Mouse (Mus musculus): ENCODE measurements around the gene Bud23. TPM values are rescaled to one million over a fixed set of nuclear protein-coding genes. Genes with fewer than 3 reads are reported as not detected.

Gene Bud23
- polyA plus RNA-seq, 1 experiment from 2014 or later = 38.3 TPM

DNA sequence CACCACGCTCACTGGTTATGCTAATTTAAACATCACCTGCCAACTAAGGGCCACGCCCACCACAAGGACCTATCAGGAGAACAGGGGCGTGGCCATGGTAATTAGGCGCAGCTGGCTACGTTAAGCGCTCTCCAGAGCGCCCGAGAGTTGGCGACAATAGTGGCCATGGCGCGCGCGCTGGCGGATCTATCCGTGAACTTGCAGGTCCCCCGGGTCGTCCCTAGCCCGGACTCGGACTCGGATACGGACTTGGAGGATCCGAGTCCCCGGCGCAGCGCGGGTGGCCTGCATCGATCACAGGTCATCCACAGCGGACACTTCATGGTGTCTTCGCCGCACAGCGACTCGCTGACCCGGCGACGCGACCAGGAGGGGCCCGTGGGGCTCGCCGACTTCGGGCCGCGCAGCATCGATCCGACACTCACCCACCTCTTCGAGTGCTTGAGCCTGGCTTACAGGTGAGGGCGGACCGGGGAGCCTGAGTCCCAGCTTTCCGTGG lies 42.0 kb upstream of the Bud23 start:
- peak overlapping the region; percentile 73 for H3K9ac ChIP-seq (replicated peaks)
- TF ChIP-seq CTCF (IDR thresholded peaks at IDR 0.05; ENCODE audit: low read depth) = no peak
- 0 out of 2 replicates have a peak, but pooled peaks have one; percentile 31 for TF ChIP-seq EP300 (IDR thresholded peaks at IDR 0.05; ENCODE audit: low read depth)
- H3K9me3 ChIP-seq (ENCODE audit: low read length) = no peaks in the 10 kb centered on the region
- ATAC-seq (peak; percentile 65), DNase-seq (peak; percentile 86)
- WGBS (ENCODE audit: insufficient replicate concordance) = under 1% methylated on average over 48 of the region's 48 CpGs
- peak overlapping the region; percentile 58 for H3K4me3 ChIP-seq (ENCODE audit: low read depth, low read length)
- no peaks in the 10 kb centered on the region for H3K36me3 ChIP-seq (replicated peaks; ENCODE audit: insufficient read depth, low read length)
- H3K4me1 ChIP-seq (ENCODE audit: insufficient read depth) = peaks cover 11% of the 10 kb centered on the region
- H3K27ac ChIP-seq (ENCODE audit: low read depth) = peak overlapping the region; percentile 95
- peak overlapping the region; percentile 76 for H3K4me2 ChIP-seq (ENCODE audit: low read depth, low read length)
- peaks cover 28% of the 10 kb centered on the region for H3K27me3 ChIP-seq (ENCODE audit: insufficient read depth, low read length)

- 56% methylated on average over 11 of the region's 11 CpGs for WGBS (ENCODE audit: insufficient replicate concordance)
- TF ChIP-seq CTCF (IDR thresholded peaks at IDR 0.05; ENCODE audit: low read depth) (peak; percentile 65), EP300 (IDR thresholded peaks at IDR 0.05; ENCODE audit: low read depth) (no peak)
- H3K4me3 ChIP-seq (ENCODE audit: low read depth, low read length) = no peak overlapping the region
- H3K9ac ChIP-seq (replicated peaks) = no peak overlapping the region
- no peak overlapping the region for H3K4me2 ChIP-seq (ENCODE audit: low read depth, low read length)
- peaks cover 3% of the 10 kb centered on the region for H3K4me1 ChIP-seq (ENCODE audit: insufficient read depth)
- ATAC-seq (no peak), DNase-seq (no peak)
- no peaks in the 10 kb centered on the region for H3K9me3 ChIP-seq (ENCODE audit: low read length)
- no peaks in the 10 kb centered on the region for H3K36me3 ChIP-seq (replicated peaks; ENCODE audit: insufficient read depth, low read length)
- H3K27me3 ChIP-seq (ENCODE audit: insufficient read depth, low read length) = peaks cover 28% of the 10 kb centered on the region
- no peak overlapping the region for H3K27ac ChIP-seq (ENCODE audit: low read depth)
Measured at GRCm38 (mm10) chr5:135103999-135104660, 39.4 kb upstream of the Bud23 start.

DNA sequence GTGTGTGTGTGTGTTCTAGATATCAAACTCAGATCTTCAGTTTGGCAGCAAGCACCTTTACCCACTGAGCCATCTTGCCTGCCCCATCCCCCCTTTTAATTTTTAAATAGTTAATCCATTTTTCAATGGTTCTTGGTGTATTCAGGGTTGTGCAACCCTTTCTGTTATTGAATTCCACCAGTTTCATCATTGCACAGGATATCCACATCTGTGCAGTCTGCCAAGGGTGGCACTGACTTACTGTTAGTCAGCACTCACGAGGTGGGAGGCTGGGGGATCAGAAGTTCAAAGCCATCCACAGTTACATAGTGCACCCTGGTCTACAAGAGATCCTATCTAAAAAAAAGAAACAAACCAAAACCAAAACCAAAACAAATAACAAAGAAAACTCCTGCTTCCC lies 36.2 kb upstream of the Bud23 start:
- no peak overlapping the region for H3K4me3 ChIP-seq (ENCODE audit: low read depth, low read length)
- H3K9me3 ChIP-seq (ENCODE audit: low read length) = no peaks in the 10 kb centered on the region
- no peaks in the 10 kb centered on the region for H3K36me3 ChIP-seq (replicated peaks; ENCODE audit: insufficient read depth, low read length)
- no peak overlapping the region for H3K4me2 ChIP-seq (ENCODE audit: low read depth, low read length)
- no peak overlapping the region for H3K27ac ChIP-seq (ENCODE audit: low read depth)
- DNase-seq (no peak), ATAC-seq (peak; percentile 81)
- H3K4me1 ChIP-seq (ENCODE audit: insufficient read depth) = no peaks in the 10 kb centered on the region
- no peak overlapping the region for H3K9ac ChIP-seq (replicated peaks)
- TF ChIP-seq EP300 (IDR thresholded peaks at IDR 0.05; ENCODE audit: low read depth) = no peak
- 0 out of 2 replicates have a peak, but pooled peaks cover 3% of the 10 kb centered on the region for H3K27me3 ChIP-seq (ENCODE audit: insufficient read depth, low read length)
- WGBS (ENCODE audit: insufficient replicate concordance) = 38% methylated on average over 1 of the region's 1 CpGs

GRCm38 (mm10) chr5:135089653-135090052 lies 24.9 kb upstream of the Bud23 start, which contains the start of gene Mlxipl:
TSS of gene Mlxipl (plus strand) at chr5:135089890.
- Histone ChIP-seq H3K27ac (ENCODE audit: low read depth) (no peak within 1 kb of the TSS), H3K36me3 (replicated peaks; ENCODE audit: insufficient read depth, low read length) (no peaks in the 10 kb centered on the region), H3K4me2 (ENCODE audit: low read depth, low read length) (0 out of 2 replicates have a peak within 1 kb of the TSS, but pooled peaks have one; percentile 22), H3K9ac (replicated peaks) (no peak within 1 kb of the TSS), H3K9me3 (ENCODE audit: low read length) (no peaks in the 10 kb centered on the region), H3K27me3 (ENCODE audit: insufficient read depth, low read length) (peaks cover 38% of the 10 kb centered on the region), H3K4me1 (ENCODE audit: insufficient read depth) (no peaks in the 10 kb centered on the region), H3K4me3 (ENCODE audit: low read depth, low read length) (no peak within 1 kb of the TSS)
- WGBS (ENCODE audit: insufficient replicate concordance) = 6% methylated on average over 37 of the region's 39 CpGs
- TF ChIP-seq CTCF (IDR thresholded peaks at IDR 0.05; ENCODE audit: low read depth) (0 out of 2 replicates have a peak, but pooled peaks have one; percentile 5), EP300 (IDR thresholded peaks at IDR 0.05; ENCODE audit: low read depth) (no peak)
- ATAC-seq (peak; percentile 86), DNase-seq (peak; percentile 39)

DNA sequence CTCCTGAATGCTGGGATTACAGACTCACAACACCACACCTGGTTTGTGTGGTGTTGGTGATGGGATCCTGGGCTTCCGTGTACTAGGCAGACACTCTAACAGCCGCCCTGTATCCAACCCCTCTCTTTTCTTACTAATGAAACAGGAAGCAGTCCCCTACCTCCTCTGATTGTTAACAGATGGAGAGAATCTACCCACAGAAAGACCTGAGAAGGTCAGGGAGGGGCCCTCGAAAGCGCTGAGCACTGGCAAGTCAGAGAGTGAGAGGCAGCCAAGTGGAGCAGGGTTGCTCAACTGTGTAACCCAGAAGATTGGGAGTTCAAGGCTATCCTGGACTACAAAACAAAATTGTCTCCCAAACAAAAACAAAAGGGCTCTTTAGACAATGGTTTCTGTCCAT lies 22.1 kb upstream of the Bud23 start:
- Histone ChIP-seq H3K27me3 (ENCODE audit: insufficient read depth, low read length) (peaks cover 31% of the 10 kb centered on the region), H3K4me3 (ENCODE audit: low read depth, low read length) (no peak overlapping the region), H3K4me1 (ENCODE audit: insufficient read depth) (no peaks in the 10 kb centered on the region), H3K9me3 (ENCODE audit: low read length) (no peaks in the 10 kb centered on the region), H3K9ac (replicated peaks) (no peak overlapping the region), H3K4me2 (ENCODE audit: low read depth, low read length) (no peak overlapping the region), H3K27ac (ENCODE audit: low read depth) (no peak overlapping the region), H3K36me3 (replicated peaks; ENCODE audit: insufficient read depth, low read length) (no peaks in the 10 kb centered on the region)
- DNase-seq (no peak), ATAC-seq (no peak)
- WGBS (ENCODE audit: insufficient replicate concordance) = 55% methylated on average over 4 of the region's 4 CpGs
- TF ChIP-seq CTCF (IDR thresholded peaks at IDR 0.05; ENCODE audit: low read depth) (no peak), EP300 (IDR thresholded peaks at IDR 0.05; ENCODE audit: low read depth) (no peak)

- Histone ChIP-seq H3K27me3 (ENCODE audit: insufficient read depth, low read length) (0 out of 2 replicates have a peak, but pooled peaks cover 2% of the 10 kb centered on the region), H3K4me1 (ENCODE audit: insufficient read depth) (peaks cover 8% of the 10 kb centered on the region), H3K9me3 (ENCODE audit: low read length) (no peaks in the 10 kb centered on the region), H3K36me3 (replicated peaks; ENCODE audit: insufficient read depth, low read length) (no peaks in the 10 kb centered on the region), H3K4me2 (ENCODE audit: low read depth, low read length) (no peak overlapping the region), H3K9ac (replicated peaks) (no peak overlapping the region), H3K4me3 (ENCODE audit: low read depth, low read length) (no peak overlapping the region), H3K27ac (ENCODE audit: low read depth) (no peak overlapping the region)
- no peak for TF ChIP-seq EP300 (IDR thresholded peaks at IDR 0.05; ENCODE audit: low read depth)
- no peak for TF ChIP-seq CTCF (IDR thresholded peaks at IDR 0.05; ENCODE audit: low read depth)
- ATAC-seq (no peak), DNase-seq (no peak)
- 67% methylated on average over 5 of the region's 5 CpGs for WGBS (ENCODE audit: insufficient replicate concordance)
Measured at GRCm38 (mm10) chr5:135080539-135080938, 15.8 kb upstream of the Bud23 start.
